Mouse (Mus musculus) C2C12 (cell line): Measurements from ENCODE around the gene Slc15a4.

Experiments
- CTCF ChIP-seq: IDR thresholded peaks from one replicate; pipeline ENCODE4 v1.5.1; 2011; ENCODE audit not compliant: control insufficient read depth, insufficient read depth, insufficient read length
- FOSL1 ChIP-seq: IDR thresholded peaks from one replicate; pipeline ENCODE4 v1.8.0; 2011; ENCODE audit warnings: mild to moderate bottlenecking, low read length; ENCODE audit not compliant: poor library complexity, insufficient read depth, severe bottlenecking
- MAX ChIP-seq: IDR thresholded peaks from one replicate; pipeline ENCODE4 v1.6.1; 2011; ENCODE audit warnings: mild to moderate bottlenecking, control low read depth
- MYOD1 ChIP-seq: IDR thresholded peaks from one replicate; pipeline ENCODE4 v1.6.1; 2011; ENCODE audit warnings: low read depth; ENCODE audit not compliant: control insufficient read depth, insufficient read length
- USF1 ChIP-seq: IDR thresholded peaks from one replicate; pipeline ENCODE4 v1.6.1; 2011; ENCODE audit warnings: low read depth, mild to moderate bottlenecking, control low read depth, moderate library complexity

GRCm38 (mm10) chr5:127561086-127561485, 71.6 kb downstream of the Slc15a4 start:
- no peak for TF ChIP-seq CTCF
- TF ChIP-seq MAX = no peak
- TF ChIP-seq MYOD1 = no peak
- no peak for TF ChIP-seq FOSL1
- no peak for TF ChIP-seq USF1
